Mouse (Mus musculus): ENCODE results near the gene Ush2a.

DNA sequence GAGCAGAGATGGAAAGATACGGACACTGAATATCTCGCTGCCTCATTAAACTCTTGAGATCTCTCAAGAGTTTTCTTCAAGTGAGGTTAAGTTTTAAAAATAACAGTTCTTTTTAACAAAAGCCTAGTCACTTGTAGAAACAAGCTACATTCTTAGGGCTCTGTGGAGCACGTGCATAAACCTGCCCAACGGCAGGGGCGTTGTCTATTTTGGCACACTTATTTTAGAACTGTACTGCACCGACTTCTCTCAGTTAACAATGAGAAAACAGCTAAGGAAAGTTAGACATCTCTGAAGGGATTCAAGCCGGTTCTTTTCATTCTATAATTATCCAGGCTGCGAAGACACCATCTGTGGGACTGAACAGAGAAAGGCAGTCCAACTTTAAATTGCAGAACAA lies 405.6 kb downstream of the Ush2a start:
- TF ChIP-seq CTCF (IDR thresholded peaks at IDR 0.05; ENCODE audit: extremely low read depth, insufficient read depth, low read length) (no peak), POLR2A (IDR thresholded peaks at IDR 0.05; ENCODE audit: extremely low read depth, insufficient read depth, low read length) (no peak)

All from cortical plate, adult 2 months (tissue).